Mouse (Mus musculus) 416B (cell line): ENCODE results near the gene 2700049A03Rik.

Experiments
- DNase-seq: peaks from one replicate; pipeline ENCODE4 v3.0.0; 2011; ENCODE audit warnings: low read depth

Gene 2700049A03Rik

GRCm38 (mm10) chr12:71183736-71184135, 47.1 kb downstream of the 2700049A03Rik start:
- DNase-seq = no peak

- DNase-seq = no peak
Observed at GRCm38 (mm10) chr12:71184396-71184795, 47.7 kb downstream of the 2700049A03Rik start.

GRCm38 (mm10) chr12:71192705-71193104, 56.1 kb downstream of the 2700049A03Rik start:
- peak; percentile 30 for DNase-seq

- DNase-seq = peak; percentile 39
Observed at GRCm38 (mm10) chr12:71197671-71198070, 61.0 kb downstream of the 2700049A03Rik start.

- no peak for DNase-seq
Observed at GRCm38 (mm10) chr12:71201753-71202152, 65.1 kb downstream of the 2700049A03Rik start.

- DNase-seq = no peak
Observed at GRCm38 (mm10) chr12:71204303-71204702, 67.7 kb downstream of the 2700049A03Rik start.

- DNase-seq = no peak
Observed at GRCm38 (mm10) chr12:71217191-71217590, 80.5 kb downstream of the 2700049A03Rik start.

- DNase-seq = no peak
Observed at GRCm38 (mm10) chr12:71217866-71218522, 81.3 kb downstream of the 2700049A03Rik start.

- no peak for DNase-seq
Observed at GRCm38 (mm10) chr12:71222761-71223160, 86.1 kb downstream of the 2700049A03Rik start.

- DNase-seq = no peak
Observed at GRCm38 (mm10) chr12:71227769-71228168, 91.1 kb downstream of the 2700049A03Rik start.

- no peak for DNase-seq
Observed at GRCm38 (mm10) chr12:71228925-71229649, 92.4 kb downstream of the 2700049A03Rik start.

- peak; percentile 38 for DNase-seq
Observed at GRCm38 (mm10) chr12:71231561-71231960, 94.9 kb downstream of the 2700049A03Rik start.

GRCm38 (mm10) chr12:71233426-71233825, 96.8 kb downstream of the 2700049A03Rik start:
- DNase-seq = no peak

GRCm38 (mm10) chr12:71237074-71237473, 100.4 kb downstream of the 2700049A03Rik start:
- DNase-seq = no peak

GRCm38 (mm10) chr12:71242791-71243190, 106.1 kb downstream of the 2700049A03Rik start:
- DNase-seq = no peak

- DNase-seq = no peak
Observed at GRCm38 (mm10) chr12:71244766-71245390, 108.2 kb downstream of the 2700049A03Rik start.

GRCm38 (mm10) chr12:71247191-71247590, 110.5 kb downstream of the 2700049A03Rik start:
- no peak for DNase-seq

- DNase-seq = no peak
Observed at GRCm38 (mm10) chr12:71249348-71249747, 112.7 kb downstream of the 2700049A03Rik start.

GRCm38 (mm10) chr12:71252509-71253167, 116.0 kb downstream of the 2700049A03Rik start:
- DNase-seq = no peak

GRCm38 (mm10) chr12:71254779-71255178, 118.1 kb downstream of the 2700049A03Rik start:
- no peak for DNase-seq

GRCm38 (mm10) chr12:71258196-71258920, 121.7 kb downstream of the 2700049A03Rik start:
- DNase-seq = no peak

GRCm38 (mm10) chr12:71264211-71264610, 127.6 kb downstream of the 2700049A03Rik start:
- no peak for DNase-seq
